Mouse (Mus musculus): ENCODE measurements around the gene Cpa1.

Gene Cpa1

GRCm38 (mm10) chr6:30604342-30604867 lies 34.6 kb upstream of the Cpa1 start:
- H3K9me3 ChIP-seq (ENCODE audit: low read length), result no peaks in the 10 kb centered on the region
- no peak for TF ChIP-seq POU5F1 (IDR thresholded peaks at IDR 0.05; ENCODE audit: borderline replicate concordance, low read length)
- TF ChIP-seq CTCF (conservative IDR thresholded peaks at IDR 0.05; ENCODE audit: low read length), result no peak
- no peak for TF ChIP-seq NANOG (IDR thresholded peaks at IDR 0.05; ENCODE audit: borderline replicate concordance, low read length)
- H3K4me1 ChIP-seq (replicated peaks; ENCODE audit: low read depth, low read length), result peaks cover 10% of the 10 kb centered on the region

GRCm38 (mm10) chr6:30605111-30605510 lies 33.9 kb upstream of the Cpa1 start:
- H3K4me3 ChIP-seq (replicated peaks; ENCODE audit: low read length), result no peak overlapping the region
- no peaks in the 10 kb centered on the region for H3K36me3 ChIP-seq (ENCODE audit: insufficient read depth, low read length)
- H3K27me3 ChIP-seq (ENCODE audit: insufficient read depth, low read length), result no peaks in the 10 kb centered on the region
- H3K4me1 ChIP-seq (replicated peaks; ENCODE audit: low read depth, low read length), result peaks cover 10% of the 10 kb centered on the region
- TF ChIP-seq CTCF (conservative IDR thresholded peaks at IDR 0.05; ENCODE audit: low read length) (no peak), NANOG (IDR thresholded peaks at IDR 0.05; ENCODE audit: borderline replicate concordance, low read length) (no peak), POU5F1 (IDR thresholded peaks at IDR 0.05; ENCODE audit: borderline replicate concordance, low read length) (no peak)
- H3K9me3 ChIP-seq (ENCODE audit: low read length), result no peaks in the 10 kb centered on the region

More at GRCm38 (mm10) chr6:30604342-30604867, 34.6 kb upstream of the Cpa1 start:
- H3K4me3 ChIP-seq (replicated peaks; ENCODE audit: low read length), result no peak overlapping the region
- H3K36me3 ChIP-seq (ENCODE audit: insufficient read depth, low read length), result no peaks in the 10 kb centered on the region
- no peaks in the 10 kb centered on the region for H3K27me3 ChIP-seq (ENCODE audit: insufficient read depth, low read length)

- TF ChIP-seq POU5F1 (IDR thresholded peaks at IDR 0.05; ENCODE audit: borderline replicate concordance, low read length) (no peak), CTCF (conservative IDR thresholded peaks at IDR 0.05; ENCODE audit: low read length) (no peak), NANOG (IDR thresholded peaks at IDR 0.05; ENCODE audit: borderline replicate concordance, low read length) (no peak)
- H3K36me3 ChIP-seq (ENCODE audit: insufficient read depth, low read length), result no peaks in the 10 kb centered on the region
- no peaks in the 10 kb centered on the region for H3K9me3 ChIP-seq (ENCODE audit: low read length)
- peaks cover 8% of the 10 kb centered on the region for H3K4me1 ChIP-seq (replicated peaks; ENCODE audit: low read depth, low read length)
- H3K27me3 ChIP-seq (ENCODE audit: insufficient read depth, low read length), result no peaks in the 10 kb centered on the region
- no peak overlapping the region for H3K4me3 ChIP-seq (replicated peaks; ENCODE audit: low read length)
Measured at GRCm38 (mm10) chr6:30605672-30606071, 33.3 kb upstream of the Cpa1 start.

GRCm38 (mm10) chr6:30610710-30611109 lies 28.3 kb upstream of the Cpa1 start, which contains the start of gene Cpa5:
Gene Cpa5 (plus strand): TSS chr6:30611010.
- Histone ChIP-seq H3K4me3 (replicated peaks; ENCODE audit: low read length) (no peak within 1 kb of the TSS), H3K9me3 (ENCODE audit: low read length) (peaks cover 4% of the 10 kb centered on the region; the same call in 1 of the 2 replicates), H3K27me3 (ENCODE audit: insufficient read depth, low read length) (peaks cover 19% of the 10 kb centered on the region), H3K36me3 (ENCODE audit: insufficient read depth, low read length) (no peaks in the 10 kb centered on the region), H3K4me1 (replicated peaks; ENCODE audit: low read depth, low read length) (no peaks in the 10 kb centered on the region)
- TF ChIP-seq CTCF (conservative IDR thresholded peaks at IDR 0.05; ENCODE audit: low read length) (no peak), POU5F1 (IDR thresholded peaks at IDR 0.05; ENCODE audit: borderline replicate concordance, low read length) (no peak), NANOG (IDR thresholded peaks at IDR 0.05; ENCODE audit: borderline replicate concordance, low read length) (no peak)

GRCm38 (mm10) chr6:30611212-30611611 lies 27.8 kb upstream of the Cpa1 start:
- Histone ChIP-seq H3K4me1 (replicated peaks; ENCODE audit: low read depth, low read length) (no peaks in the 10 kb centered on the region), H3K4me3 (replicated peaks; ENCODE audit: low read length) (no peak overlapping the region), H3K36me3 (ENCODE audit: insufficient read depth, low read length) (no peaks in the 10 kb centered on the region), H3K27me3 (ENCODE audit: insufficient read depth, low read length) (peaks cover 22% of the 10 kb centered on the region), H3K9me3 (ENCODE audit: low read length) (peaks cover 4% of the 10 kb centered on the region; the same call in 1 of the 2 replicates)
- no peak for TF ChIP-seq NANOG (IDR thresholded peaks at IDR 0.05; ENCODE audit: borderline replicate concordance, low read length)

GRCm38 (mm10) chr6:30614251-30614650 lies 24.8 kb upstream of the Cpa1 start:
- TF ChIP-seq POU5F1 (IDR thresholded peaks at IDR 0.05; ENCODE audit: borderline replicate concordance, low read length) (no peak), NANOG (IDR thresholded peaks at IDR 0.05; ENCODE audit: borderline replicate concordance, low read length) (no peak), CTCF (conservative IDR thresholded peaks at IDR 0.05; ENCODE audit: low read length) (no peak)

GRCm38 (mm10) chr6:30615741-30616140 lies 23.3 kb upstream of the Cpa1 start:
- TF ChIP-seq POU5F1 (IDR thresholded peaks at IDR 0.05; ENCODE audit: borderline replicate concordance, low read length) (no peak), CTCF (conservative IDR thresholded peaks at IDR 0.05; ENCODE audit: low read length) (no peak), NANOG (IDR thresholded peaks at IDR 0.05; ENCODE audit: borderline replicate concordance, low read length) (no peak)
- Histone ChIP-seq H3K9me3 (ENCODE audit: low read length) (peaks cover 4% of the 10 kb centered on the region; the same call in 1 of the 2 replicates), H3K36me3 (ENCODE audit: insufficient read depth, low read length) (no peaks in the 10 kb centered on the region), H3K4me3 (replicated peaks; ENCODE audit: low read length) (no peak overlapping the region), H3K27me3 (ENCODE audit: insufficient read depth, low read length) (peaks cover 37% of the 10 kb centered on the region), H3K4me1 (replicated peaks; ENCODE audit: low read depth, low read length) (peaks cover 35% of the 10 kb centered on the region)

More at GRCm38 (mm10) chr6:30614251-30614650, 24.8 kb upstream of the Cpa1 start:
- H3K4me3 ChIP-seq (replicated peaks; ENCODE audit: low read length), result no peak overlapping the region
- H3K27me3 ChIP-seq (ENCODE audit: insufficient read depth, low read length), result peaks cover 29% of the 10 kb centered on the region
- peaks cover 29% of the 10 kb centered on the region for H3K4me1 ChIP-seq (replicated peaks; ENCODE audit: low read depth, low read length)
- peaks cover 4% of the 10 kb centered on the region; the same call in 1 of the 2 replicates for H3K9me3 ChIP-seq (ENCODE audit: low read length)
- no peaks in the 10 kb centered on the region for H3K36me3 ChIP-seq (ENCODE audit: insufficient read depth, low read length)

- Histone ChIP-seq H3K4me1 (replicated peaks; ENCODE audit: low read depth, low read length) (peaks cover 35% of the 10 kb centered on the region), H3K27me3 (ENCODE audit: insufficient read depth, low read length) (peaks cover 37% of the 10 kb centered on the region), H3K36me3 (ENCODE audit: insufficient read depth, low read length) (no peaks in the 10 kb centered on the region), H3K9me3 (ENCODE audit: low read length) (no peaks in the 10 kb centered on the region), H3K4me3 (replicated peaks; ENCODE audit: low read length) (no peak overlapping the region)
- TF ChIP-seq POU5F1 (IDR thresholded peaks at IDR 0.05; ENCODE audit: borderline replicate concordance, low read length), result no peak
- TF ChIP-seq NANOG (IDR thresholded peaks at IDR 0.05; ENCODE audit: borderline replicate concordance, low read length), result no peak
- no peak for TF ChIP-seq CTCF (conservative IDR thresholded peaks at IDR 0.05; ENCODE audit: low read length)
Measured at GRCm38 (mm10) chr6:30616491-30616941, 22.5 kb upstream of the Cpa1 start.

Data from E14TG2a.4 (cell line).